Mouse (Mus musculus): ENCODE data around the gene Hoxa13.

The Hoxa13 gene

DNA sequence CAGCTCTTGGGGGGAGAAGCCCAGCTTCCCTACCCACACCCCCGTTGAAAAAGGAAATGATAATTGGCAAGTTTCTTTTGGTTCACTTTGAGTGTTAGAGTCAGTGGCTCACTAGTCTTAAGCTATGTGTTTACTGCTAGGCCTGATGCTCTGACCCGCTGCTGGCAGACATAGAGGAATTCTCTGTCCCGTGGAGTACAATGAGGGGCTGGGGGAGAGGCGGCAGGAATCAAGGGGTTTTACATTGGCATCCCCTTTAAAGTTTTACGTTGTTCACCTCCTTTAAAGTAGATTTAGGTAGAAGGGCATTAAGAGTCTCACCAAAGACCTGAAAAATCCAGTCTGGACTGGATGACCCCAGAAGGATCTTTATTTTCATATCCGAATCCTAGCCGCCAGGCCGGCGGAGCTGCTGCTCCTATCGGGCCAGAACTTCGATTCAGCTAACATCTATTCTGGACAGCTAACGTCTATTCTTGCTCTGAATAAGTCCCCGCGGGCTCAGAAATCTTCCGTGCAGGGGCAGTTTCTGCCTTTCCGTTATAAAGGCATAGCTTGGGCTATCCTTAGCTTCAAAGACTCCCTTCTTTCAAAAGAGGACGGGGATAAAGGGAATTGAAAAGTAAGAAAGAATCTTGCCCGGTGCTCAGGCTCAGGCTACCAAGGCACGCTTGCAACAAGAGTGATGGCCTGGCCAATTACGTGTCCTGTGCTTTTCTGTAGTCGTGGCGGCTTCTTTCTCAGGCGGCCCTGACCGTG lies 8.5 kb downstream of the Hoxa13 start:
- no peak for DNase-seq (ENCODE audit: low spot score)

DNA sequence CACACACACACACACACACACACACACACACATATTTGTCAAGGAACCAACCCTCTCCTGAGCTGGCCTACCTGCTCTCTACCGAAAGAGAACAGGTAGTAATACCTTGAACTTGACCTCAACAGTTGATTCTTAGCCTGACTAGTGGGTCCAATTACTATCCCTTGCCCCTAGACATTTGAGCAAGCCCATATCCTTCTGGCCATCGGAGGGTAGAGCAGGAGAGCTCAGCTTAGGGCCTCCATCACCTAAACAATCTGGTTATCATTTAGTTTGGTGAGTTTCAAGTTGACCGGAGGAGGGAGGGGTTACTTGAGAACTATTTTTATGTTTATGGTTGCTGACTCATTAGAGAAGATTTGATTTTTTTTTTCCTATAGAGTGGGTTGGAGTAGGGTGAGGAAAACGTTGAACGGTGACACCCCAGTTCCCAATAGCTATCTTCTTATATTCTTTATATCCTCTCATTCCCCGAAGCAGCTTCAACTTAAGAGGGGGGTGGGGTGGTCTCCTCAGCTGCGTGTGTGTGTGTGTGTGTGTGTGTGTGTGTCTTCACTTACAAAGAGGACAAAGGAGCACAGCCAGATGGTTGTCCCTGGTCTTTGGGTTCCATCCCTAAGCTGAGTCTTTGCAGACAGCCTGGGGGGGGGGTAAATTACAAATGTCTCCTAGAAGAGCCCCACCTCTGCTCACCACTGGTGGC lies 9.4 kb downstream of the Hoxa13 start:
- no peak for DNase-seq (ENCODE audit: low spot score)

DNA sequence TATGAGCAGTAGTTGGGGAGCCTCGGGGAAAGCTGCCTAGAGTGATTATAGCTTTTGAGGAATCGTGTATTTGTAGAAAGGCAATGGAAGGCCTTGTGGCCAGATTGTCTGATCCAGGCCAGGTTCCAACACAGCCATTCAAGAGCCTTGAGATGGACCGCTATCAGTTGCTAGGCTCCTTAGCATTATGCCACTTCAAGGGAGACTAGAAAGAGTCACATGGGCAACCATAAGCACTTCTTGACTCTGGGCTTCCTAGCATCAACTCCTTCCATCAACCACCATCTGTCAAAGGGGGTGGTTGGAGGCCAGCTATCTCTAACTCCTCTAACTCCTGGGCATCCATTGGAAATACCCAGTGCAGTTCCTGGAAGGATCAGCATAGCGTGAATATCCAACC lies 10.9 kb downstream of the Hoxa13 start:
- DNase-seq (ENCODE audit: low spot score), result no peak

DNA sequence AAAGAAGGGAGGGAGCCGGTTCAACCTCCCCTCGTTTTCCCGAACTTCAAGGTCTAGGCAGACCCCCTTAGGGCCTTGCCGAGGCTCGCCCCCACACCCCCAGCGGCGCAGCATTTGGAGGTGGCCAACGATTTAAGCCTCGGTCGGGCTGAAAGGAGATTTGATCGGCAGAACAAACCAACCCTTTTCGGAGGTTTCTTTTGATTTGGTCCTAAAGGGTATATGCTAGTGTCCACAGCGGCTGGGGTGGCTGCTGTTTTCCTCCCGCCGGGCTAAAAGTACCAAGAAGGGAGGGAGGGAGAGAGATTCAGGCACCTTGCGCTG lies 11.3 kb downstream of the Hoxa13 start:
- no peak for DNase-seq (ENCODE audit: low spot score)

DNA sequence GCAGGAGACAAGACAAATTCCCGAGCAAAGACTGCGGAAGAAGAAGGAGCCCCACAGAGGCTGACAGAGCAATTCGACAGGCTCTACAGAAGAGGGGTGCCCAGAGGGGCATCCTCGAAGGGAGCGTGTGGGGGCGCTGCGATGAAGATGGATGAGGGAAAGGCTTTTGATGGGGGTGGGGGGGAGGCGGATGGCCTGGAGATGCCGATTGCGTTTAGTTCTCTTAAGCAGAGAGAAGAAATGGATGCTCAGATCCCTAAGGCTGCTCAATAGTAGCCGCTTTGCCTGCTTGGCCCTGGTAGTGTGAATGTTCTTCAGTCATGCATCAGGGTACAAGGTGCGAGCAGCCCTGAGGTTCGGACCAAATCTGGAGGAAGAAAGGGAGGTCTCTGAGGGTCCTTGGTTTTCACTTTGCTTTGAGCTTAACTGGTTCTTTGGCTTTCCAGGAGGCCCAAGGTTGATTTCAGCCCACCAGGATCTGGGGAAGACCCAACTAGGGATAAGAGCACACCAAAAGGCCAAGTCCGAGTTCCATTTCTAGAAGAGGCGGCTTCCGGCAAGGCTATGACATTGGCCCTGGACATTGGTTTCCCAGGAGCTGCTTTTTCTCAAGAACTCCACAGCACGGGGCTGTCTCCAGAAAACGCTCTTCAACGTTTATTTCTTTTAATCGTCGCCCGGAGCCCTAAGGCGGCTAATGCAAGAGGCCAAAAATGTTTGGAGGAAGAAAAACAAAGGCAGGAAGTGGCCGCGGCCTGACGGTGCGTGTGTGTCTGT lies 11.9 kb downstream of the Hoxa13 start:
- DNase-seq (ENCODE audit: low spot score), result no peak

DNA sequence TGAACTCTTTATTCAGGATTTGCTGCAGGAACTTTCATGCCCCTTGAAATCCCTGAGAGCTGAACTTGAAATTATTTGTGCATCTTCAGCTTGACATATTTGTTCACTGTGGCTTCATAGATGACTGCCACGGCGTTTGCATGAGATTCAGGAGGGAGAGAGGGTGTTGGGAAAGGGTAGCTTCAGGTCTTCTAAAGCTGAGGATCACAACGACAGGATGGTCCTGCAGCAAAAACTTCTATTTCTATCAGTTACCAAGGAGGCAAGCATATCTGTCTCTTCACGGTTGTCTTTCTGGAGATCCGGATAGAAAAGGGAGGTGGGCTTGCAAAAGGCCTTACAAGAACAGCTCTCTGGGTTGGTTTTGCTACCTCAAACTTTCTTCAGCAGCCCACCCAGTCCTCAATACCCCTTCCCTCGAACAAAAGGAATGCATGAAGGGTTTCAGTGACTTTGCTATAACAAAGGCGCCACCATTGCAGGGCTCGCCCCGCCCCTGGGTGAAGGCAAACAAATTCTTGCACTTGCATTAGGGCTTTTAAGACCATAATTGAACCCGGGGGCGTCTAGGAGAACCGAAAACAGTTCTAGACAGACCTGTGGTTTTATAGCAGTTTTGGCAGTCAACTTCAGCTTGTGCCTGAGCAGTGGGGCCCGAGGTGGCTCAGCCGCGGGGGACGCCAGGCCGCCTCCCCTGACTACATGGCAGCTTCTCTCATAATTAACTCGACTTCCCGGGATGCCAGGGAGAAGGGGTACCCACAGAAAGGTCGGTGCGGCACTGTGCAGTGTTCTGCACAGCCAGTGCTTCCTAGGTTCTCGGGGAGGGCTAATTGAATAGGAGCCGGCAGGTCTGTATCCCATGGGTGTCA lies 12.7 kb downstream of the Hoxa13 start:
- DNase-seq (ENCODE audit: low spot score), result no peak

DNA sequence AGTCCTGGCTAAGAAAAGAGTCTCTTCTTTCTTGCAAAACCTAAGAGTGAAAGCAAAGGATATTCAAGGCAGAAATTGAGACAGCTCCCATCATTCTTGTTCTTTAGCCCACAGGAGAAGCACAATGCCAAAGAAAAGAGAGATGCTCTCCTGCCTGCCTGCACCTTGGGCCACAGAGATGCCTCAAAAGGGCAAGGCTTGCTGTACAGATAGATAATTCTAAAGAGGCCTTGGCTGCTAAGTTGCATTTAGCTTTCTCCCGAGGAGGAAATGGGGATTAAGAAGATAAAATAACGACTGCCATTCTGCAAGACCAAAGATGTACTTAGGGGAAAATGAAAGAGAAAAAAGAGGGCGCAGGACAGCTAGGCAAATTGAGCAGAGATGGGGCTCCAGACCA lies 13.8 kb downstream of the Hoxa13 start:
- DNase-seq (ENCODE audit: low spot score), result no peak

DNA sequence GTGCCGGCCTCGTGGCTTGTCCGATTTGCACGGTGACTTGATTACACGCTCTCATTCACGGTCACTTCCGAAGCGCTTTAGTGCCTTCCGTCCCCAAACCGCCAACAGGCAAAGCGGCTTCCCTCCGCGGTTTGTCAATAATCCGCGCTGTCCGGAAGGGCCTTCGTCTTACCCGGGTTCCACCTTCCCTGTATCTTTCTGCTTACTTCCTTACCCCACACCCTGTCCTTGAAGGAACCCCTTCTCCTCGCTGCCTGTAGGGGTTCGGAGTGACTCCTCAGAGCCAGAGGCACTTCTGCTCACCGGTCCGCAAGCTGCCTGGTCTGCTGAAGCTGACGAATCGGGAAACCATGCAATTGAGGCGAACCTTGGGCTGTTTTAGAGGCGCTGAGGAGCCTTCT lies 14.3 kb downstream of the Hoxa13 start:
- no peak for DNase-seq (ENCODE audit: low spot score)

DNA sequence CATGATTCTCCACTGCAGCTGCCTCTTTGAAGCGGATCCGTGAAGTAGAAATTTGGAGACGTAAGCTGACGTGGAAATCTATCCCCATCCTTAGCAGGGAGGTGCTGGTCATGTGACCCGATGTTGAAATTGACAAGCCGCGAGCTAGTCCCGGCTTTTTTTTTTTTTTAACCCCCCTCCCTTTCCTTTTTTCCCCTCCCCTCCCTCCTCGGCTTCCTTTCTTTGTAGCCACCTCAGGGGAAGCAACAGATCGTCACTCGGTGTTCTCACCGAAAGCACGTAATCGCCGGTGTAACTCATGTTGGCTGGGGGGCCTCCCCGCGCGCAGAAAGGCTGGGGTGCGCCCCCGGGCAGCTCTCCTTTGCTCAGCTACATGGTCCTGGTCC lies 14.9 kb downstream of the Hoxa13 start, which contains the start of gene Hoxa11:
Gene Hoxa11 (minus strand): TSS at position 54 of the 386 bp plus-strand sequence.
- no peak for DNase-seq (ENCODE audit: low spot score)

DNA sequence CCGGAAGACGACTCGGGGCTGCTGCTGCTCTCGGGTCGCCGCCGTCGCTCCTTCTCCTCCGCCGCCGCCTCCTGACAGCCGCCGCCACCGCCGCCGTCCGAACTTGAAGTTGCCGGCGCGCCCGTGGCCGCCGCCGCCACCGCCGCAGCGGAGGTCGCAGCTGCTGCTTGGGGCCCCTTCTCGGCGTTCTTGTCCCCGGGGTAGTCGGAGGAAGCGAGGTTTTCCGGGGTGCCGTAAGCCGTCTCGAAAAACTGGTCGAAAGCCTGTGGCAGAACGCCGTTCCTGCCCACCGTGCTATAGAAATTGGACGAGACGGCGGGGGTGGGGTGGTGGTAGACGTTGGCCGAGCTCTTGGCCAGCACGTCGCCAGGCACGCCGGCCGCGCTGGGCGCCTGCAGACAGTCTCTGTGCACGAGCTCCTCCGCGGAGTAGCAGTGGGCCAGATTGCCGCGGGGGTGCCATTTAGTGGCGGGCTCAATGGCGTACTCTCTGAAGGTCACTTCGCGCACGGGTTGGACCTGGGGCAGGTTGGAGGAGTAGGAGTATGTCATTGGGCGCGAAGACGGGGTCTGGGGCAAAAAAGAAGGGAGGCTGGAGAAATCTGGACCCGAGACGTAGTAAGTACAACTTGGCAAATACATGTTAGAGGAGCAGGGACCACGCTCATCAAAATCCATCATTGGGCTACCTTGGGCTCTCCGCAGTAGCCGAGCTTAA lies 15.5 kb downstream of the Hoxa13 start:
- DNase-seq (ENCODE audit: low spot score), result no peak

DNA sequence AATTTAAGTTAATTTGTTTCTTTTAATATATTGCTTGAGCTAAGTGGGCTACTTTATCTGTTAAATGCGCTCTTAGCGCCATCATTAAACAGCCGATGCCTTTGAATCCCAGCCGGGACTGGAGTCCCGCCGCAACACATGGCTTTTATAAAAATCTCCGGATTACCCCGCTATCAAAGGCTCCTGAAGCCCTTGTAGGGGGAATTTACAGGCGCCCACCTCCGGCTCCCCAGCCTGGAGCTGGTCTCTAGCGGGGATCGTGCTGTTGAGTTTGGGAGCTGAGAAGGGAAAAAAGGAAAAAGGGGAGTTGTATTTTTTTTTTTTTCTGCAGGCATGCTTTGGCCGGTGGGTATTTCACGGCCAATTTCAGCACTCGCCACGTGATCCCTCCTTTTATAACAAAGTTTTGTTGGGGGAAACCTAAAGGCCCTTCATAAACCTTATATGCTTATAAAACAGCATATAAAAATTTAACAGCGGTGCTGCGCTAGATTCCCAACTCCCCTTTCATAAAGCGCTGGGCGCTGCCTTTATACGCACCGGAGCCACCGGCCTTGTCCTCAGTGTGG lies 16.1 kb downstream of the Hoxa13 start:
- no peak for DNase-seq (ENCODE audit: low spot score)

DNA sequence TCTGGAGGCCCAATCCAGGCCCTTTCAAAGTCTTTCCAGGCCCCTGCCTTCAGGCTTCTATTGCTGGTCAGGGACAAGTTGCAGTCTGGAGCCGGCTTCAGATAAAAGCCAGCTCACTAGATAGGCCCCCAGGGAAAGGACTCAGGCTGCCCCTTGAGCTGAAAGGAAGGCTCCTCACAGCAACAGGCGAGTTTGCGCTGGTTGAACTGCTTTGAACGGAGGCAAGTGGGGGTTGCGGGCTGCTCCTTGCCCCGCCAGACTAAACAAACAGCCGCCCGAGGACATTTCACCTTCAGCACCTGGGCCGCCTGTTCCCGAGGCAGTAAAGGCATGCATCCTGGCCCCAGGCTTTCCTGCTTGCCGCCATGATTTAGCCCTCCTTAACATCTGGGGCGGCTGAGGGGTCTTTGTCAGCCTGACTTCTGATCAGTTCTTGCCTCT lies 17.0 kb downstream of the Hoxa13 start:
- DNase-seq (ENCODE audit: low spot score), result no peak

DNA sequence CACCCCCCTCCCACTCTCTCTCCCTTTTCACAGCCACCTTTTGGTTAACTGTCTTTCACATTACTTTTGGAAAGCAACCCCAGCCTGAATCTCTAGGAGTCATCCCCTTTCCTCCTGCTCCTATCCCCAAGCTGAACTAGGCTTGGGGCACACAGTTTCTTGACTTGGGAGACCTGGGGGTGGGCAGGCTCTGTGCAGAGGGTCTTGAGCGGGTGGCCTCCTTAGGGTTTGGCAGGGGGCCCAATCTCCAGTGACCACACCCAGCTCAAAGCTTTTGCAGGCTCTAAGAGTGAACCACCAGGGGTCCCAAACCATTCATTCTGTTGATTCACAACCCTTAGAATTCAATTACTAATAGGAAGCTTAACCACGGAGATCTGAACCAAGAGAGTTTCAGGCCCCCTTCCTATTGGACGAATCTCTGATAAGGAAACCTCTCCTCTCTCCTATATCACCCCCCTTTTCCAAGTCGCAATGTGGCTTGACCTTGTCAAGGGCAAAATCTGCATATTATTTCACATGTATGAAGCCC lies 17.8 kb downstream of the Hoxa13 start:
- DNase-seq (ENCODE audit: low spot score), result no peak

DNA sequence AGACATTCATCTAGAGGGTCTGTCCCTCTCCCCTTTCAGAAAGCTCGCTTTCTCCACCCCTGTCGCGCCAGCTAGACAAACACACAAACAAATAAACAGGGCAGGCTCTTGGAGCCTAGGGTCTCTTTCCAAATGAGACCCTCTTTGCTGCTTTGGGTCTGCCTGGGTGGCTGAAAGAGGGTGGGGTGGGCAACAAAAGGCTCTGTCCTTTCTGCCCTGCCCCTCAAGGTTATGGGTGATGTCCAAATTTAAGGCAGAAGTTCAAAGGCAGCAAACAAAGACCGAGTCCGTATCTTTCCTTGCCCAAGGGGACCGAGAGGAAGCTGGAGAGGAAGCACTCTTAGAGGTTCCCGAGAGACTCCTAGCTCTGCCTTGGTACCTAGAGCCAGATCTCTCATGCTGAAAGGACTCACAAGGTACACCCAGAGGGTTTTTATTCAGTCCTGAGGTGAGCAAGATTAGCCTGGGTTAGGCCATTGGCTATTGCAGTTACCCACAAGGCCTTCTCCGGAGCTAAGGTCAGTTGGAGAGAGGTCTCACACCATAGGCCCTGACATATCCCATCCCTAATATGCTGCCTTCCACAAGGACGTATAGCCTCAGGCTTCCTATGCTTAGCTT lies 19.6 kb downstream of the Hoxa13 start:
- no peak for DNase-seq (ENCODE audit: low spot score)

DNA sequence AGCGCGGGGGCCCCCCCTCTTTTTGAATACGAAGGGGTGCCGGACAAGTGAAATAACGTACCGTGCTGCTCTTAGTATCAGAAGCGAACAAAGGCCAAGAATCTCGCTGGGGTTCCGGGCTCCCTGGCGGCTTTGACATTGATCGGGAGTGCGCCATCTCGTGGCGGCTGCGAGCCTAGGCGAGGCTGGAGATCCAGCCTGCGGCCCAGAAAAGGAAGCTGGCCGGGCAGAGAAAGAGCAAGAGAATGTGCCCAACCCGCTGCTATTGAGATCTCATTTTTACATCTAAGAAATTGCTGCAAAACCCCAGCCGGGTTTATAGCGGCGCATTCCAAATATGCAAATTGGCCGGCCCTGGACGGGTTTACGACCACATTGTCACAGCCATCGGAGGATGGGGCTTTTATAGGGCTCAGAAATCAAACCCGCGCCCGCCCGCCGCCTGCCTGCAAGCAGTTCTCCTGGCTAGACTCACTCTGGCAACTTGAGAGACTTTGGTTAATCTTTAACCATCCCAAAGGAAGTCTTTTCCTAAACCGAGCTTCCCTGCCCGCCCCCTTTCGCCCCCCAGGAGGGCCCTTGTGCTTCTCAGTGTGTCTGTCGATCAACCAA lies 20.2 kb downstream of the Hoxa13 start, which contains the start of gene Hoxa10:
Gene Hoxa10 (minus strand): TSS at position 466 of the 612 bp plus-strand sequence.
- no peak for DNase-seq (ENCODE audit: low spot score)

DNA sequence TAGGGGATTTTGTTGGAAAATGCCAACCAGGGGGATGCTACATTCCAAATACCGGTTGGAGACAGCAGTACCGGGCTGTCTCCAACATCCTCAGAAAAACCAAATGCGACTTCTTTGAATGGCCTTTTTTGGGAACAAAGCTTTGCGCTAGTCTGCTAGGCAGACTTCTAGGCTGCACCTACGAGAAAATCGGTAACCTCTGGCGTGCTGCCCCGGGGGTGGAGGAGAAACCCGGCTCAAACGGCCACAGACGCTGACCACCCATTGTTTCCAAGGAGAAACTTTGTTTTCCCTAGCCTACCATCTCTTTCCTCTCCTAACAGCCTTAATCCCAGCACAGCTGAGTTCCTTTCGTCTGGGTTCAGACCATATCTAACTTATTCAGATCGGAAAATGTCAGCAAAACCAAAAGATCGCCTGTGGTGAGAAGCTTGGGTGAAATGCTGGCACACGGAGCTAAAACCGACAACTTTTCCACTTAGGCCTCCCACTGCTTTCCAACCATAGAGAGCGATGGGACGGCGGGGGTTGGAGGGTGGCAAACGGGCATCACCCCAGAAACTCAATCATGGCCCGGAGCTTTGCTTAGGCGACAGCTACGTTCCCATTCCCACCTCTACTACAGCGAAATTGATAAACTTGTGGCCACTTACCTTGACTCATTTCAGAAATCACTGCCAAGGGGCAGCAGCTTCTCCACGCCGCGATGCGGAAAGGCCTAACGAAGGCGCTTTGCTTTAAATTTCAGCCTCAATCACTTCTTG lies 20.9 kb downstream of the Hoxa13 start:
- no peak for DNase-seq (ENCODE audit: low spot score)

DNA sequence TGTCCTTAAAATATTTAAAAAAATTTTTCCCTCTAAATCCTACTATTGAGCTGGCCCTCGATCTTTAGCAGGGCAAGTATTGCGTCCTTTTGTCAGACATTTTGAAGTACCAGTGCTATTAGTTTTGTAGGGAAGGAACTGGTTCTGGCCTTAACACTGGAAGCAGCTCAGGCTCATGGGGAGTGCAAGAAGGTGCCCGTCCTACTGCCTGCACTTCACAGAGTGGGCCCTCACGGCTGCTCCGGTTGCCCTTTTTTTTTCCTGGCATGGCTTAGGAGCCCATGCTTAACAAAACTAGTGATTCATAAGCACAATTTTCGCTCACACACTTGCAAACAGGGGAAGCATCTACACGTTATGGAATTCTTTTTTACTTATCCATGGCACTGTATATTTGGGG lies 21.7 kb downstream of the Hoxa13 start:
- DNase-seq (ENCODE audit: low spot score), result no peak

DNA sequence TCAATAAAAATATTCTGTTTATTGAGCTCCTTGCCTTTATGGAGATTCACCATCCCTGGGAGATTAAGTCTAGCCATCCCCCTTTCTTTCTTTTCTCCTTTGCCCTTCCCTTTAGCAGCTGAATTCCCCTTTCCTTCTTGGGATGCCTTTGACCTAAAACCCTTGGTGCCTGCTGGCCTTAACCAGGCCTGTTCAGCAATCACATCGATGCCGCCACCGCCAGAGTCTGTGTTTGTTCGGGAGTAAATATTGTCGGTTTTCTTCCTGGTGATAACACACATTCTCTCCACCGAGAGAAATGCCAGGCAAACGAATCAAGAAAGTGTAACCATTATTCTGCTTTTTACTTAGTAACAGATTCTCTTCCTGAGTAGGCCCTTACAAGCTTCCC lies 22.5 kb downstream of the Hoxa13 start:
- no peak for DNase-seq (ENCODE audit: low spot score)

Data from adipocyte (in vitro differentiated cells).